Mouse (Mus musculus) 3134 (cell line): ENCODE measurements around the gene Snx14.

Source experiments
- DNase-seq: peaks from one replicate; pipeline ENCODE4 v3.0.0-alpha.2; 2011; ENCODE audit warnings: low spot score; ENCODE audit not compliant: insufficient read length; ENCODE audit errors: extremely low read depth

The Snx14 gene

GRCm38 (mm10) chr9:88348623-88349022, 90.1 kb downstream of the Snx14 start:
- DNase-seq, result no peak

- DNase-seq, result no peak
These were observed 91.9 kb downstream of the Snx14 start for GRCm38 (mm10) chr9:88346857-88347256.

- DNase-seq, result no peak
These were observed 94.3 kb downstream of the Snx14 start for GRCm38 (mm10) chr9:88344424-88344823.

- DNase-seq, result no peak
These were observed 96.1 kb downstream of the Snx14 start for GRCm38 (mm10) chr9:88342701-88343100.

- no peak for DNase-seq
These were observed 96.5 kb downstream of the Snx14 start for GRCm38 (mm10) chr9:88342241-88342640.

DNA sequence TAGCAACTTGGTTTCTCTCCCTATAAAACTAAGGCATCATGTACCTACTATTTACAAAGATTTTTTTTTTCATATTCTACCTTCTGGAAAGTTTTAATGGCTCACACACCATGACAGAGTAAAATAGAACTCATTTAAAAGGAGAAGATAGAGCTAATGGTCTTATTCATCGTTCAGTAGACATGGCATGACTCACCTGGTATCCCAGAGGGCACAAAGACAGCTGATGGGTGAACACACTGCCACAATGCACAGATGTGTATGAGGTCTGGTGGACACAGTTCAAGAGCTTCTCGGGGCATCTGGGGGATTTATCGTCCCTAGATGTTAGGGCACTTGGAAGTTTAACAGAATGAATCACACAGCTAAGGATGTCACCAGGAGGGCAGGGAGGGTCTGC, 97.9 kb downstream of the Snx14 start:
- no peak for DNase-seq

DNA sequence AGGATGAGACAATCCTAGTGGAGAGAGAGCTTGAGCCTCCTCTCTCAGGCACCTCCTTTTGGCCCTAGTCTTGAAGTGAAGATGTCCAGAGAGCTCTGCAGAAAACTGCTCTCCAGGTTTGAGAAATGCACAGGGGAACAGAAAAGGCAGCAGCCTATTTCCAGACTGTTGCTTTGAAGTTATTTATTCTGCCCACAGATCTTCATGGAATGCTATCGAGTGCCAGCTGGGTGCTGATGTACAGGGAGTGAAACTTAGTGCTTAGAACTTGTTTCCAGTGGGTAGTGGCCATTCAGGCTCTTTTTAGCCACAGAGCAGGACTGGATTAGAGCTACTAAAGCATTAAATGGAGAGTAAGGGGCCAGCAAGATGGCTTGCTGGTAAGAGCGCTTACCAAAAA, 102.9 kb downstream of the Snx14 start:
- DNase-seq, result no peak

DNA sequence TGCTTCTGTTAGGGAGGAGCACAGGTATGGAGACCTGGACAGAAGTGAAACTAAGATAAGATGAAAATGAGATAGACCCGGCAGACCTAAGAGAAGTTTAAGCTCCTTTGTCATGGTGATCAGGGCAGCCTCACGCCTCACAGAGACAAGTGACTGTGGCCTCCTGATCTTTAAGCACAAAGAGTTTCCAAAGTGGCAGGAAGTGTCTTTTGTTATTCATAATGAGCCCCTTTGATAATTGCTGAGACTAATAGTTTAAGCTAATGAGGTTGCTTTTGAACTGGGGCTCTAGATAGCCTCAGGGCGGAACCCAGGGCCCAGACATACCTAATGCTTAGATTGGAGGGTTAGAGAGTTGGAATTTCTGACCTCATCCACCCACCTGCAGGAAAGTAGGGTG, 106.3 kb downstream of the Snx14 start:
- no peak for DNase-seq

DNA sequence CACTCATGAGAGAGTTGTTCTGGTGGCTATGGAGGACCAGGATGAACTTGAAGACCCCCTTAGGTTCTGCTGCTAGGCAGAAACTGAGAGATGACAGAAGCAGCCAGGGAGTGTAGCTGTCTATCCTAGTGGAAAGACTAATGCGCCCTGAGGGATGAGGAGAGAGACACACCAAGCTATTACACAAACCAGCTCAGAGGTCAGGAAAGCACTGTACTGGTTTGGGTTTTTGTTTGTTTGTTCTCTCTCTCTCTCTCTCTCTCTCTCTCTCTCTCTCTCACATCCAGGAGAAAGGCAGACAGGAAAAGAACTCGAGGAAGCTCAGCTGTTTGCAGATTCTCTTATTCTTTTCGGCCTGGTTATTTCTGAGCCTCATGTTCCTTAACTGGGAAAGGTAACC, 108.4 kb downstream of the Snx14 start:
- DNase-seq, result no peak

- no peak for DNase-seq
These were observed 109.5 kb downstream of the Snx14 start for GRCm38 (mm10) chr9:88329166-88329748.

- no peak for DNase-seq
These were observed 110.1 kb downstream of the Snx14 start for GRCm38 (mm10) chr9:88328666-88329065.

DNA sequence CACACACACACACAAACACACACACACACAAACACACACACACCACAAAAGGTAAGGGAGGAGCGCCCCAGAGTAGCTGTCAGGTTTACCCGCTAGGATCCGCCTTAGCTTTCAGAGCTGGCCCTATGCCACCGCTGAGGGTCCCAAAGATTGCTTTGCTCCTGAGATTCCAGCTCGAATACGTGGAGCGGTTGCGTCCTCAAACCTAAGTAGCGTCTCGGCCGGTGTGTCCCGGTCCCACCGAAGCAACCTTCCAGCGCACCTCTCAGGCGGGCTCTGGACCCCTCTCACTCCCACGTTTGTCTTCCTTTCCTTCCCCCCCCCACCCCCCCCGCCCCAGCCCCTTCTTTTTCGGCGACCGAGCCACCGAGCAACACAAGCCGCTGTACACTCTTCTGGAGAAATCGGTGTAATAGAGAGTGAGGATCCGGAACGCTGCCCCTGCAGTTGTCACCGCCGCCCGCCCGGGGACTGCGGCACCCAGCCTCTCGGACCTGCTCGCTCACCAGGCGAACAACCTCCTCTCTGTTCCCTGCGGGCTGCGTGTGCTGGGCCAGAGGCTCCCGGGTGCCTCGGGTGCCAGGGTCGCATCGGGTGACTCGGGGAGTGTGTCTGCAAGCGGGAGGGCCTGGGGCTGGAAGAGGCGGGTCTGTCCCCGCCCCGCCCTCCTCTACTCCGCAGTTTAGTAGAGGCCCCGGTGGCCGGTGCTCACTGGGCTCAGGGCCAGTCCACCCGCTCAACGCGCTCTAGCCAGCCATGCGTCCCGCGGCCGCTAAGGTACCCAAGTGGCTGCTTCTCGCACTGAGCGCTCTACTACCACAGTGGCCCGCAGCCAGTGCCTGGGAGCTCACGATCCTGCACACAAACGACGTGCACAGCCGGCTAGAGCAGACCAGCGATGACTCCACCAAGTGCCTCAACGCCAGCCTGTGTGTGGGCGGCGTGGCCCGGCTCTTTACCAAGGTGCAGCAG, 111.5 kb downstream of the Snx14 start, which contains the start of gene Nt5e:
Gene Nt5e (plus strand): TSS at position 268 of the 972 bp plus-strand sequence.
- DNase-seq, result peak; percentile 91
